Mouse (Mus musculus): ENCODE measurements around the gene Wdfy1. TPM values are rescaled to one million over a fixed set of nuclear protein-coding genes. Genes with fewer than 3 reads are reported as not detected.

Wdfy1 gene
- polyA plus RNA-seq, 1 experiment from 2014 or later, result 112 TPM

- Histone ChIP-seq H3K9ac (no peak overlapping the region), H3K27me3 (no peaks in the 10 kb centered on the region), H3K9me3 (no peaks in the 10 kb centered on the region), H3K36me3 (peaks cover 66% of the 10 kb centered on the region), H3K27ac (no peak overlapping the region), H3K4me1 (replicated peaks) (peaks cover 11% of the 10 kb centered on the region; the same call in 1 of the 2 replicates), H3K4me2 (no peak overlapping the region), H3K4me3 (no peak overlapping the region)
- WGBS, result 86% methylated on average over 3 of the region's 3 CpGs
- no peak for ATAC-seq (ENCODE audit: low FRiP score)
Measured at GRCm38 (mm10) chr1:79782433-79782832, 6.5 kb upstream of the Wdfy1 start.

- ATAC-seq (ENCODE audit: low FRiP score), result no peak
- H3K4me3 ChIP-seq, result no peak overlapping the region
- WGBS, result 91% methylated on average over 11 of the region's 11 CpGs
- H3K4me2 ChIP-seq, result no peak overlapping the region
- H3K9me3 ChIP-seq, result no peaks in the 10 kb centered on the region
- H3K9ac ChIP-seq, result no peak overlapping the region
- H3K36me3 ChIP-seq, result peaks cover 54% of the 10 kb centered on the region
- H3K27ac ChIP-seq, result no peak overlapping the region
- H3K27me3 ChIP-seq, result no peaks in the 10 kb centered on the region
- peaks cover 14% of the 10 kb centered on the region for H3K4me1 ChIP-seq (replicated peaks)
Measured at GRCm38 (mm10) chr1:79778011-79778410, 2.1 kb upstream of the Wdfy1 start.

DNA sequence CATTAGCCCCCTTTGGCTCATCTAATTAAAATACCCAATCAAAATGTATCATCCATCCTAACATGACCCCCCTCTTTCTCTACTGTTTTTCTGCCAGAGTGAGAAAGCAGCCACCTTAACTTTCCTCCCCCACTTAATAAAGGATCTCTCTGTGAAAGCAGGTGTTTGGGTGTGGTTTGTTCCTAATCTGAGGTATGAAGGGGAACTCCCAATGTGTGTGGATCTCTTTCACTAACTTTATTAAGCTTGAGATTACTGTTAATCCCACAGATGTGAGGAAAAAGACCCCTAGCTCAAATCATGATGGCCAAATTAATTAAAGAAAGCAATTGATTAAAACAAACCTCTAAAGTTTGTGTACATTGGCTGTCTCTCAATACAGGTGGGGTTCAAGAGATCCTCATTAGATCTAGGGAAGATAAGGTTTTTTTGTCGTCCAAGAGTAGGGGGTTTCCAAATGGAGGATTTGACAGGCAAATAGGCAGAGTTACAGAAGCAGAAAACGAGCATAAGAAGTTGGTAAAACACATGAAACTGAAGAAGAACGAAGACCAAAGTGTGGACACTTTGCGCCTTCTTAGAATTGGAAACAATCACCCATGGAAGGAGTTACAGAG is 1.7 kb downstream of the Wdfy1 start:
- H3K9ac ChIP-seq, result no peak overlapping the region
- no peak overlapping the region for H3K4me2 ChIP-seq
- 0 out of 2 replicates have a peak, but pooled peaks cover 4% of the 10 kb centered on the region for H3K27me3 ChIP-seq
- no peaks in the 10 kb centered on the region for H3K9me3 ChIP-seq
- ATAC-seq (ENCODE audit: low FRiP score), result no peak
- peaks cover 16% of the 10 kb centered on the region for H3K36me3 ChIP-seq
- no peak overlapping the region for H3K4me3 ChIP-seq
- no peak overlapping the region for H3K27ac ChIP-seq
- peaks cover 14% of the 10 kb centered on the region for H3K4me1 ChIP-seq (replicated peaks)
- 84% methylated on average over 4 of the region's 4 CpGs for WGBS

GRCm38 (mm10) chr1:79768231-79768630 is 7.7 kb downstream of the Wdfy1 start:
- Histone ChIP-seq H3K27me3 (0 out of 2 replicates have a peak, but pooled peaks cover 4% of the 10 kb centered on the region), H3K9me3 (no peaks in the 10 kb centered on the region), H3K27ac (no peak overlapping the region), H3K4me2 (no peak overlapping the region), H3K36me3 (no peaks in the 10 kb centered on the region), H3K4me1 (replicated peaks) (no peaks in the 10 kb centered on the region), H3K9ac (no peak overlapping the region), H3K4me3 (no peak overlapping the region)
- 64% methylated on average over 1 of the region's 1 CpGs for WGBS
- no peak for ATAC-seq (ENCODE audit: low FRiP score)

DNA sequence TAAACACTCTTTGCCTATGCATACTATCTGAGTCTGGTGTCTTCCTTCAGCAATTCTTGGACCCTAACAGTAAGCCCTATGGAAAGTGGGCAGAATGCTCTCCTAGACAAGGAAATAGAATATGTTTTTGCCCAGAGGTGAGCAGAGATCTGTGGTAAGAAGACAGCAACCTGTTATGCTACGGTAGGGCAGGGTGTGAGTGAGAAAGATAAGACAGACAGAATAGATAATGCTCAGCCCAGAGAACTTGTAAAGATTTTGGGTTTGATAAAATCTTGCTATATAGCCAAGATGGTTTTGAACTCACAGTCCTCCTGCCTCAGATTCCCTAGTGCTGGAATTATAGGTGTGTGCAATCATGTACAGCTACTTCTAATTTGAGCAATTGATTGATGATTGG is 11.5 kb downstream of the Wdfy1 start:
- H3K4me3 ChIP-seq, result no peak overlapping the region
- H3K9ac ChIP-seq, result no peak overlapping the region
- H3K36me3 ChIP-seq, result no peaks in the 10 kb centered on the region
- H3K4me1 ChIP-seq (replicated peaks), result peaks cover 24% of the 10 kb centered on the region
- H3K27me3 ChIP-seq, result no peaks in the 10 kb centered on the region
- ATAC-seq (ENCODE audit: low FRiP score), result no peak
- H3K27ac ChIP-seq, result no peak overlapping the region
- no peak overlapping the region for H3K4me2 ChIP-seq
- no peaks in the 10 kb centered on the region for H3K9me3 ChIP-seq
- WGBS, result 88% methylated on average over 1 of the region's 1 CpGs

- no peaks in the 10 kb centered on the region for H3K36me3 ChIP-seq
- no peaks in the 10 kb centered on the region for H3K9me3 ChIP-seq
- WGBS, result 86% methylated on average over 2 of the region's 2 CpGs
- H3K27ac ChIP-seq, result no peak overlapping the region
- no peak overlapping the region for H3K4me2 ChIP-seq
- H3K9ac ChIP-seq, result no peak overlapping the region
- no peaks in the 10 kb centered on the region for H3K27me3 ChIP-seq
- peaks cover 28% of the 10 kb centered on the region for H3K4me1 ChIP-seq (replicated peaks)
- no peak for ATAC-seq (ENCODE audit: low FRiP score)
- no peak overlapping the region for H3K4me3 ChIP-seq
Measured at GRCm38 (mm10) chr1:79764031-79764430, 11.9 kb downstream of the Wdfy1 start.

- peak overlapping the region; percentile 95 for H3K4me2 ChIP-seq
- H3K4me1 ChIP-seq (replicated peaks), result peaks cover 35% of the 10 kb centered on the region
- H3K27ac ChIP-seq, result peak overlapping the region; percentile 67
- peak overlapping the region; percentile 92 for H3K9ac ChIP-seq
- peak overlapping the region; percentile 83 for H3K4me3 ChIP-seq
- H3K27me3 ChIP-seq, result no peaks in the 10 kb centered on the region
- WGBS, result 69% methylated on average over 16 of the region's 16 CpGs
- no peak; the same call in 1 of the 2 replicates for ATAC-seq (ENCODE audit: low FRiP score)
- H3K9me3 ChIP-seq, result no peaks in the 10 kb centered on the region
- no peaks in the 10 kb centered on the region for H3K36me3 ChIP-seq
Measured at GRCm38 (mm10) chr1:79762282-79763250, 13.4 kb downstream of the Wdfy1 start.

DNA sequence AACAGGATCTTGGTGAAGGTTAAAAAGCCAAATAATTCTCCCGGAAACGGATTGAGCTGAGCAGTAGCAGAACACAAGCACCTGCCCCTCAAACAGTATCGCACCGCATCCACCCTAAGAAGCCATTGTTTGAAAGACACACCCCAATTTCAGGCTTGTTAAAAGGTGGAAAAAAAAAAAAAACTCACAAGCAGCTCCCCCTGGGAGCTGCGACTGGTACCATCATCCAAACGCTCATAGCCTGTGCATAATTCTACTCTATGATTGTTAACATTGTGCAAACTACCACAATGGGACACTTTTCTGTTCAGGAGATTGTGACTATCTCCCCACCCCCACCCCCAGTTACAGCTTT is 14.0 kb downstream of the Wdfy1 start:
- H3K9ac ChIP-seq, result peak overlapping the region; percentile 92
- no peaks in the 10 kb centered on the region for H3K36me3 ChIP-seq
- peak overlapping the region; percentile 83 for H3K4me3 ChIP-seq
- H3K4me2 ChIP-seq, result peak overlapping the region; percentile 95
- under 1% methylated on average over 6 of the region's 6 CpGs for WGBS
- peaks cover 41% of the 10 kb centered on the region for H3K4me1 ChIP-seq (replicated peaks)
- peak; percentile 59 for ATAC-seq (ENCODE audit: low FRiP score)
- H3K27ac ChIP-seq, result peak overlapping the region; percentile 67
- no peaks in the 10 kb centered on the region for H3K9me3 ChIP-seq
- H3K27me3 ChIP-seq, result no peaks in the 10 kb centered on the region

DNA sequence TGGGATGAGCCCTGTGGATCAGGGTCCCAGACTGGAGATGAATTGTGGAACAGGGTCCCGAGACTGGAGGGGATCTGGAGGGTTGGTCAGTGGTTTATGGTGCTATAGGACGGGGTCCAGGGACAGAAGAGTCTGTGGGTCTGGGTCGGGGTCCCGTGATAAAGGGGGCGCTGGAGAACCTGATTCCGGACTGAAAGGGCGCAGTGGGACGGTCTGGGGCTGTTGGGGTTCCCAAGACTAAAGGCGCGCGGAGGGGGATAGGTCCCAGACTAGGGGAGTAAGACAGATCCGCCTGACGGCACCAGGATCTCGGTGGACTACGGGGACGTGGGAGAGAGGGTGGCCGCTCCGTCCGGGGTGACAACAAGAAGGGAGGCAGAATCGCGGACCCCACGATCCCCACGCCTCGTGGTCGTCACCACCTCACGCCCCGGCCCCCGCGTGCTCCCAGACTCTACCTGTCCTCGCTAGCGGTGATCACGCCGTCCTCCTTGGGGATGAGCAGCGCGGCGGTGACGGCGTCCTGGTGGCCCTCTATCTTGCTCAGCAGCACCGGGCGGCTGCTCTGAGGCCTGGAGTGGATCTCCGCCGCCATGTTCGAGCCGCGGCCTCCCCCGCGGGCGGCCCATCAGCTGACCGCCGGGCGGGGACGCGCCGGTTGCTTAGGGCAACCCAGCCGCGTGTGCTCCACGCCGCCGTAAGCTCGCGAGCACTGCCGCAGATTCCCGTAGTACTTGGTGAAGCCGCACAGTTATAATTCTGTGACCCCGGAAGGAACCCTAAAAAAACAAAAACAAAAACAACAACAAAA is 14.6 kb downstream of the Wdfy1 start:
- Histone ChIP-seq H3K4me2 (peak overlapping the region; percentile 95), H3K4me1 (replicated peaks) (peaks cover 46% of the 10 kb centered on the region), H3K9me3 (no peaks in the 10 kb centered on the region), H3K36me3 (no peaks in the 10 kb centered on the region), H3K27me3 (no peaks in the 10 kb centered on the region), H3K4me3 (peak overlapping the region; percentile 83), H3K9ac (peak overlapping the region; percentile 92), H3K27ac (peak overlapping the region; percentile 69)
- WGBS, result under 1% methylated on average over 53 of the region's 65 CpGs
- peak; percentile 96 for ATAC-seq (ENCODE audit: low FRiP score)

- H3K9ac ChIP-seq, result peak overlapping the region; percentile 92
- peaks cover 46% of the 10 kb centered on the region for H3K4me1 ChIP-seq (replicated peaks)
- no peaks in the 10 kb centered on the region for H3K27me3 ChIP-seq
- H3K27ac ChIP-seq, result no peak overlapping the region
- WGBS, result 11% methylated on average over 11 of the region's 11 CpGs
- peak overlapping the region; percentile 83 for H3K4me3 ChIP-seq
- H3K36me3 ChIP-seq, result no peaks in the 10 kb centered on the region
- no peak; the same call in 1 of the 2 replicates for ATAC-seq (ENCODE audit: low FRiP score)
- peak overlapping the region; percentile 95 for H3K4me2 ChIP-seq
- no peaks in the 10 kb centered on the region for H3K9me3 ChIP-seq
Measured at GRCm38 (mm10) chr1:79760656-79761055, 15.3 kb downstream of the Wdfy1 start.

- peak overlapping the region; percentile 95 for H3K4me2 ChIP-seq
- H3K27ac ChIP-seq, result no peak overlapping the region
- H3K9me3 ChIP-seq, result no peaks in the 10 kb centered on the region
- peaks cover 46% of the 10 kb centered on the region for H3K4me1 ChIP-seq (replicated peaks)
- 81% methylated on average over 5 of the region's 5 CpGs for WGBS
- no peak for ATAC-seq (ENCODE audit: low FRiP score)
- peak overlapping the region; percentile 24 for H3K4me3 ChIP-seq
- H3K27me3 ChIP-seq, result no peaks in the 10 kb centered on the region
- H3K9ac ChIP-seq, result peak overlapping the region; percentile 58; the same call in 1 of the 2 replicates
- H3K36me3 ChIP-seq, result no peaks in the 10 kb centered on the region
Measured at GRCm38 (mm10) chr1:79759436-79759972, 16.4 kb downstream of the Wdfy1 start.
